Mouse (Mus musculus) liver, embryonic 14.5 days (tissue): ENCODE measurements at regions not wholly inside any gene's neighbourhood (a gene's known extent, or its start where the extent isn't known, plus 50 kb on each side); places are given as distances from the start of the nearest gene placed in this dataset.

Experiments used
- CTCF ChIP-seq: IDR thresholded peaks from 2 replicates; pipeline ENCODE4 v1.5.1; 2016; ENCODE audit warnings: antibody characterized with exemption, low read depth, control low read depth
- EP300 ChIP-seq: IDR thresholded peaks from 2 replicates; pipeline ENCODE4 v1.6.1; 2016; ENCODE audit warnings: antibody characterized with exemption, low read depth

DNA sequence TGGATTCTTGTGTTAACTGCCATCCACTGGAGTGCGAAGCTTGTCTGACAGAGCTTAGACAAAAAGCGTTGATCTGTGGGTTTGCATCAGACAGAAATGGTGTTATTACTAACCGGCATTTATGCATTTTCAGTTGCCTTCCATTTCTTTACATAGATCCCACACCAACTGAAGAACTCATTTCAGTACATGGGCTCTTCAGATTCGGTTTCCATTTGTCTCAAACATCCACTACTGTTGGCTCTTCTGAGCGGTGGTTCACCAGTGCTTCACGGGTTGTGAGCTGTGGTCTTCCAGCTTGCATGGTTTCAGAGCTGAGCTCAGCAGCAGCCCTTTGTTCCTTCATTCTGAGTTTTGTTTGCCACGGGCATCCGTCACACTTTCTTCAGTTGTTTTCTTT, 294.4 kb downstream of the Eipr1 start:
- TF ChIP-seq CTCF: no peak
- no peak for TF ChIP-seq EP300
